Mouse (Mus musculus): ENCODE data around the gene Hs2st1. TPM values are rescaled to one million over a fixed set of nuclear protein-coding genes. Genes with fewer than 3 reads are reported as not detected.

Hs2st1 gene
- polyA plus RNA-seq, 1 experiment = 1.5 TPM

- 0 out of 2 replicates have a peak, but pooled peaks cover 4% of the 10 kb centered on the region for H3K9me3 ChIP-seq
- peaks cover 80% of the 10 kb centered on the region for H3K36me3 ChIP-seq (replicated peaks; ENCODE audit: low read length)
- no peaks in the 10 kb centered on the region for H3K27me3 ChIP-seq (replicated peaks)
- H3K4me3 ChIP-seq (replicated peaks) = no peak overlapping the region
- no peak for TF ChIP-seq GATA1 (IDR thresholded peaks at IDR 0.05; ENCODE audit: borderline replicate concordance, low read length)
- TF ChIP-seq FLI1 (IDR thresholded peaks at IDR 0.05; ENCODE audit: low read length) = no peak
- peaks cover 54% of the 10 kb centered on the region for H3K4me1 ChIP-seq
Observed at GRCm38 (mm10) chr3:144589189-144589890, 19.4 kb upstream of the Hs2st1 start.

DNA sequence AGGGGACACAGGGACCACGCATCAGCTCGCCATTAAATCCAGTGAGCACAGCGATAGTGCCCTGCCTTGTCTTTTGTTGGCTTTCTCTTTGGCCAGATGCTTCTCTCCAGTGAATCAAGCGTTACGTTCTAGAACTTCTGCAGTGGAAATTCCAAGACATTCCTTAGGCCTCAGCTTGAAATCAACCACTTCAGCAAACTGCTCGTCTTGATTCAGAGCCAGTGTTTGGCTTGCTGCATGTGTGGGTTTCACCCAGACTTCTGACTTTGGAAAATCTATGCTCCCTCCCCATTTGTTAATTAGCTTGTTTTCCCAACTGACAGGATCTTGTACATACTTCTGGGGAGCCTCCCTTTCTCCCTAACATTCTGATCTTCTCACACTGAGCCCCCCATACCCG lies 16.8 kb upstream of the Hs2st1 start:
- Histone ChIP-seq H3K4me1 (peaks cover 73% of the 10 kb centered on the region), H3K9me3 (0 out of 2 replicates have a peak, but pooled peaks cover 4% of the 10 kb centered on the region), H3K4me3 (replicated peaks) (no peak overlapping the region), H3K36me3 (replicated peaks; ENCODE audit: low read length) (peaks cover 85% of the 10 kb centered on the region), H3K27me3 (replicated peaks) (no peaks in the 10 kb centered on the region)
- TF ChIP-seq GATA1 (IDR thresholded peaks at IDR 0.05; ENCODE audit: borderline replicate concordance, low read length) (no peak), FLI1 (IDR thresholded peaks at IDR 0.05; ENCODE audit: low read length) (no peak)

DNA sequence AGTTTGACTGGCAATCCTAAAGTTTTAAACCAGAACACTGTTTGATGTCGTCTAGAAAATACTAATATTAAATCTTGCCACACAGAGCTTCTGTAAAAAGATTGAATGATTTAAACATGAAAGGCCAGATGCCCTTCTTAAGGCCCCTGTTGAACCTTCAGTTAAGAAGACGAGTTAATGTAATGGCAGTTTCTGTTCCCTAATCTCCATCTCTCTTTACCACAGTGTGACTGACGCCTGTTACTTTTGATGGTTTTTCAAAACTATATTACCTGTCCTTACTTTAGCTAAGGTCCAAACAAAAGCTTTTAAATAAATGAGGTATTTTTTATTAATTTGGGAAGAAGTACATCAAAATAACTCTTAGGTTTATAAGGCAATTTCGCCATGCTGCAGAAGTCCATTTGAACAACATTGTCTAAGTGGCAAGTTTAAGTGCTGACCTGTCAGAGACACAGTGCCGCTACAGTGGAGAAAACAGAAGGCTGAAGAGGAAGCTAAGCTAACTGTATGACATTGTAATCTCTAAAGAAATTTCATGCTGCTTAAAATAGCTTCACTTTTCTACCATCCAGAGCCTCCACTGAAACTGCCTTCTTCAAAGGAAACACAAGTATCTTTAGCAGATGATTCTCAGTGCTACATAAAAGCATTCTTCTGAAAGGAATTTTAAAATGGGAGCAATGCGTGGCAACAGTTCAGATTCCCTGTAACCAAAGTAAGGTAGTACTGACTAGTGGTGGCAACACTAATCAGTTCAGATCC lies 15.0 kb upstream of the Hs2st1 start:
- H3K4me3 ChIP-seq (replicated peaks) = no peak overlapping the region
- 0 out of 2 replicates have a peak, but pooled peaks cover 4% of the 10 kb centered on the region for H3K9me3 ChIP-seq
- no peaks in the 10 kb centered on the region for H3K27me3 ChIP-seq (replicated peaks)
- H3K36me3 ChIP-seq (replicated peaks; ENCODE audit: low read length) = peaks cover 82% of the 10 kb centered on the region
- no peak for TF ChIP-seq FLI1 (IDR thresholded peaks at IDR 0.05; ENCODE audit: low read length)
- TF ChIP-seq GATA1 (IDR thresholded peaks at IDR 0.05; ENCODE audit: borderline replicate concordance, low read length) = no peak
- peaks cover 79% of the 10 kb centered on the region for H3K4me1 ChIP-seq

DNA sequence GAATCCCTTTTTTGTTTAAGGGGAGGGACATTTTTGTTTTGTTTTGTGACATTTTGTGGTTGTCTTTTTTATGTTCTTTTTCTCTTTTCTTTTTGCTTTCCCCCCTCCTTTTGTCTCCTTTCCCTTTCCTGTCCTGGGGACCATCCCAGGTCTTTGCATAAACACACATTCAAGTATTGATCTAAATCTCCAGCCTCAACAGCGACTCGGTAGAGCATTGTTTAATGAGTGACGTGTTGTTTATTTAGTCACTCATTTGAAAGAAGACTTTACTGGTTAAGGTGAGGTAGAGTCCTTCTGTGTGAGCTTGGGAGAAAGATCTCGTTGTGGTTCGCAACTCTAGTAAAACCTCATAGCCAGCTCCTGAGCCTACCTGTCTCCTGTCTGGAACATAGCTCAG lies 13.8 kb upstream of the Hs2st1 start:
- H3K36me3 ChIP-seq (replicated peaks; ENCODE audit: low read length) = peaks cover 82% of the 10 kb centered on the region

GRCm38 (mm10) chr3:144582306-144582705 lies 12.3 kb upstream of the Hs2st1 start:
- TF ChIP-seq GATA1 (IDR thresholded peaks at IDR 0.05; ENCODE audit: borderline replicate concordance, low read length) = no peak
- no peak for TF ChIP-seq FLI1 (IDR thresholded peaks at IDR 0.05; ENCODE audit: low read length)
- Histone ChIP-seq H3K36me3 (replicated peaks; ENCODE audit: low read length) (peaks cover 84% of the 10 kb centered on the region), H3K27me3 (replicated peaks) (no peaks in the 10 kb centered on the region), H3K4me3 (replicated peaks) (no peak overlapping the region), H3K4me1 (peaks cover 80% of the 10 kb centered on the region), H3K9me3 (no peaks in the 10 kb centered on the region)

More for the DNA sequence above, 13.8 kb upstream of the Hs2st1 start:
- no peak for TF ChIP-seq FLI1 (IDR thresholded peaks at IDR 0.05; ENCODE audit: low read length)
- TF ChIP-seq GATA1 (IDR thresholded peaks at IDR 0.05; ENCODE audit: borderline replicate concordance, low read length) = no peak
- 0 out of 2 replicates have a peak, but pooled peaks cover 4% of the 10 kb centered on the region for H3K9me3 ChIP-seq
- H3K4me3 ChIP-seq (replicated peaks) = no peak overlapping the region
- H3K27me3 ChIP-seq (replicated peaks) = no peaks in the 10 kb centered on the region
- H3K4me1 ChIP-seq = peaks cover 76% of the 10 kb centered on the region

- Histone ChIP-seq H3K27me3 (replicated peaks) (no peaks in the 10 kb centered on the region), H3K9me3 (no peaks in the 10 kb centered on the region), H3K4me3 (replicated peaks) (no peak overlapping the region), H3K36me3 (replicated peaks; ENCODE audit: low read length) (peaks cover 84% of the 10 kb centered on the region), H3K4me1 (peaks cover 78% of the 10 kb centered on the region)
- no peak for TF ChIP-seq FLI1 (IDR thresholded peaks at IDR 0.05; ENCODE audit: low read length)
- TF ChIP-seq GATA1 (IDR thresholded peaks at IDR 0.05; ENCODE audit: borderline replicate concordance, low read length) = no peak
Observed at GRCm38 (mm10) chr3:144581842-144582241, 11.9 kb upstream of the Hs2st1 start.

- Histone ChIP-seq H3K9me3 (no peaks in the 10 kb centered on the region), H3K27me3 (replicated peaks) (no peaks in the 10 kb centered on the region), H3K36me3 (replicated peaks; ENCODE audit: low read length) (peaks cover 85% of the 10 kb centered on the region), H3K4me3 (replicated peaks) (no peak overlapping the region), H3K4me1 (peaks cover 74% of the 10 kb centered on the region)
- TF ChIP-seq FLI1 (IDR thresholded peaks at IDR 0.05; ENCODE audit: low read length) = no peak
Observed at GRCm38 (mm10) chr3:144580281-144580680, 10.3 kb upstream of the Hs2st1 start.

DNA sequence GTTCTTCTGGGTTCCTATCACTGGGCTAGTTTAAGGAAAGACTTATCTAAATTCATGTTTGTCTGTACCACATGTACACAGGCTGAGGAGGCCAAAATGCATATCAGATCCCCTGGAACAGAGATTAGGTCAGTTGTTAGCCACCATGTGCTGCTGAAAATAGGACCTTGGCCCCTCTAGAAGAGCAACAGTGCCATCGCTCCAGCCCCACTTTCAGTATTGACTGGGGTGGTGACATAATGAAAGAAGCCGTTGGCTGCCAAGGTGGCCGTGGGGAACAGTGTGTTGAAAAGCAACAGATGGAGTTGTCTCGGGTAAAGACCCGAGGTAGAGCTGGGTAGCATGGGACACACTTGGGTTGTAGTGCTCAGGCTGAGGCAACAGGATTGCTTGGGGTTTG lies 9.8 kb upstream of the Hs2st1 start:
- Histone ChIP-seq H3K9me3 (no peaks in the 10 kb centered on the region), H3K4me3 (replicated peaks) (no peak overlapping the region), H3K36me3 (replicated peaks; ENCODE audit: low read length) (peaks cover 88% of the 10 kb centered on the region), H3K27me3 (replicated peaks) (no peaks in the 10 kb centered on the region), H3K4me1 (peaks cover 73% of the 10 kb centered on the region)
- no peak for TF ChIP-seq GATA1 (IDR thresholded peaks at IDR 0.05; ENCODE audit: borderline replicate concordance, low read length)
- no peak for TF ChIP-seq FLI1 (IDR thresholded peaks at IDR 0.05; ENCODE audit: low read length)

DNA sequence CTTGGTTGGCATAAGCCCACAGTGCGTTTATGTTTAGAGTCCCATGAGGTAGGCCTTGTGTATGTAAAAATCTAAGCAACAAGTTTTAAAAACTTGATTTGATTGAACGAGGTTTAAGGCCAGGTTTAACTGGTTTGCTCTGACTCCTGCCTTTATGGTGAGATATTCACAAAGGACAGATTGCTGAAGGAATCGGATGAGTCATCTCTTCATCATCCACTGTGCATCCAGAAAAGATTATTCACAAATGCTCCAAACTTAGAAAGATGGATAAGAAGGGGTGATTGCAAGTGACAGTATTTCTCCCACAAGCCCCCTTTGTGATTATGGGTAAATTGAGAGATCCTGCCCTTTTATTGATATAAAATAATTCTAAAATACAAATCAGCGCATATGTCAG lies 8.9 kb upstream of the Hs2st1 start:
- H3K4me3 ChIP-seq (replicated peaks) = no peak overlapping the region
- peaks cover 92% of the 10 kb centered on the region for H3K36me3 ChIP-seq (replicated peaks; ENCODE audit: low read length)
- no peaks in the 10 kb centered on the region for H3K27me3 ChIP-seq (replicated peaks)
- no peaks in the 10 kb centered on the region for H3K9me3 ChIP-seq
- TF ChIP-seq FLI1 (IDR thresholded peaks at IDR 0.05; ENCODE audit: low read length) (no peak), GATA1 (IDR thresholded peaks at IDR 0.05; ENCODE audit: borderline replicate concordance, low read length) (no peak)
- peaks cover 73% of the 10 kb centered on the region for H3K4me1 ChIP-seq
